Mouse (Mus musculus): ENCODE measurements around the gene Slc25a53.
"Not testable (repeated sequence)": the region's sequence is repeated elsewhere in the genome, so short reads cannot be mapped to it uniquely, and the experiment has no call there.

Slc25a53 gene

DNA sequence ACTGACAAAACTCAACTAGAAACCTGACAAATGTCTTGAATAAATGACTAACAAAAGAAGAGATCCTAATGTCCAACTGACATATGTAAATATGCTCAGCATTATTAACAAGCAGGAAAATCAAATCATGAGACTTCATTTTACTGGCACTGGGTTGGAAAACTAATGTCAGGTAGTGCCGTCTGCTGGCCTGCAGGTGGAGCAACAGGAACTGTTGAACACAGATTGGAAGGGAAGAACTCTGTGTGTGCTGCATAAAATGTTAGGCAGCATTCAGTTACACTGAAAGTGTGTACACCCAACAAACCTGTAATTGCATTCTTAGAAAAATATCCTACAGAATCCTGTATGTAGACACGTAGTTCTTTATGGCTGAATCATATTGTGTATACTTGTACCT lies 78.4 kb downstream of the Slc25a53 start:
- peak; percentile 32 for DNase-seq (ENCODE audit: low read depth, low spot score)

DNA sequence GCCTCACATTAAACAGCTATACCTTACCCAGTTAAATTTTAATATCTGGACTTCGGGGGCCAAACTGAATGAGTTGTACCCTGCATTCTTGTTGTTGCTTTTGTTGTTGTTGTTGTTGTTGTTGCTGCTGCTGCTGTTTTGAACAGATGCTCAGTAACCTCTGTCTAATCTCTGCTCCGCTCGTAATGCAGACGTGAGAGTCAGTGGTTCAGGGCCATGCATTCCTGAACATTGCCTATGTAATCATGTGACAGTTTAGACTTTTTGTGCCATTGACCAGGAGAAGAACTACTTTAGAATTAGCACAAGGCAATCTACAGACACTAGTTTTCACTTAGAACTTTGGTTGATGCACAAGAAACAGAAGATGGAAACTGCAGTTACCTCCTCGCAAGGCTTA lies 79.8 kb downstream of the Slc25a53 start:
- not testable (repeated sequence) for DNase-seq (ENCODE audit: low read depth, low spot score)

DNA sequence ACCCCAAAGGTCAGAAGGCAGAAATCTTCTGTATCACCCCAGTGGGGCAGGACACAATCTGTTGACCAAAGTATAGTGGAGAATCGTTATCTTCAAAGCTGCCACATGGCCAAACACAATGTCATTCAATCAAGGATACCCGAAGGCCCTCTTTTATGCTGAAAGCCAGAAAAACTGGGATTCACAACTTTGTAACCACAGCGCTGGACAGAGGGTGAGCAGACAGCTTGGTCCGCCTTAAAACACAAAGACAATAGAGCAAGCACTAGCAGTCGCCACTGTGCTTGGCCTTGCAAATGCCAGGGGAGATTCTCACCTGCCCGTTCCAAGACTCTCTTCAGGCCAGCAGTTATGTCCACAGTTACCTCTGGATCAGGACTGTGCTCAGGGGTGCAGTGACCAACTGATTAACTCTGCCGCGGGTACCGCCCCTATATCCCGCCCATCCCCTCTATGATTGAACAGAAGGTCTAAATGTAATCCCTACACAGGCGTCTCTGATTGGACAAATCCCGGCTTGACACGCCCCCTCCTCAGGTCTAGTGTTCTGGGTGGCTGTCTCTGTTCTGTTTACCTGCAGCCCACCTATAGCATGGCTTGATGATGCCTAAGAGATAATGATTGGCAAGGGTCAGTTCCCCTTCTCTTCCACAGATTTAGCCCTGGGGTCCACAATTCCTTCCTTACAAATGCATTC lies 80.4 kb downstream of the Slc25a53 start:
- peak; percentile 14 for DNase-seq (ENCODE audit: low read depth, low spot score)

DNA sequence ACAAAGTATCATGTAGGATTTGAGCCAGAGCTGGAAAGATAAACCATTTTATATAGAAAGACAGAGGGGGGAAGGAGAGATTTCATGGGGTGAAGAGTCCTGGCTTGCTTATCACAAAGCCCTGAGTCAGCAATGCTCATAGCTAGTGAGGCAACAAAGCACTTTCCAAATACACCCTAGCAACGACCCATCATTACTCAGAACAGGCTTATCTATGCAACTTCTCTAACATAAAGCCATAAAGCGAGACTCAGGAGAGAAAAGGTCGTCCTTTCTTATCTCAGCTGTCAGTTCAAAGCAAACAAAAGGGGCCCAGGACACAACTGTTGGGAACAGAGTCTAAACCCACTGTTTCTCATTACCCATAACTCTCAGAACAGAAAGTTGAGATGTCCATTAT lies 100.1 kb downstream of the Slc25a53 start:
- DNase-seq (ENCODE audit: low read depth, low spot score), result no peak

Measured in CD4-positive, CD25-positive, alpha-beta regulatory T cell, adult 2 months (primary cell).